Mouse (Mus musculus) thymus, adult 2 months (tissue): ENCODE results near the gene Lrrc66.

ENCODE experiments used
- CTCF ChIP-seq: fragments of 200-500 bp; IDR thresholded peaks from 2 replicates; pipeline ENCODE4 v1.5.1; 2012; ENCODE audit warnings: mild to moderate bottlenecking, control low read depth, low read length, moderate library complexity, borderline replicate concordance; ENCODE audit not compliant: control insufficient read depth, poor library complexity, insufficient read depth; ENCODE audit errors: extremely low read depth
- POLR2A ChIP-seq: fragments of 200-500 bp; IDR thresholded peaks from 2 replicates; pipeline ENCODE4 v1.6.1; 2012; ENCODE audit warnings: mild to moderate bottlenecking, low read length, control low read depth, moderate library complexity; ENCODE audit not compliant: control insufficient read depth, poor library complexity, insufficient read depth; ENCODE audit errors: extremely low read depth

DNA sequence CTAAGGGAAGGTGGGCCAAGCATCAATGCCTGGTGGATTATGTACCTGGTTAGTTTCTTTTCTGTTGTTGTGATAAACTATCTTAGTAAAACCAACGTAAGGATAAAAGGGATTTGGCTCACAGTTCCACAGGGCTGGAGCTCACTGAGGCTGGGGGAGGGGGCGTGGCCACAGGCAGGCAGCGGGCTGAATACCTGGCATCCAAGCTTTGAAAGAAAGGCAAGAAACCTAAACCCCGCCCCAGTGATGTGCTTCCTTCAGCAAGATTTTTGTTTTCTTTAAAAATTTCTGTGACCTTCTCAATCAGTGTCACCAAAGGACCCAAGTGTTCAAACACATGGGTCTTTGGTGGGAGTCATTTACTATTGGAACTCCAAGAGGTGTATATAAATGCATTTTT, 4.8 kb downstream of the Lrrc66 start:
- TF ChIP-seq POLR2A (no peak), CTCF (no peak)
